Mouse (Mus musculus) heart, postnatal 0 days (tissue): ENCODE results near the gene Farp1.

Experiments used
- CTCF ChIP-seq: IDR thresholded peaks from 2 replicates; pipeline ENCODE4 v1.5.1; 2016; ENCODE audit warnings: antibody characterized with exemption, control low read depth, low read depth
- EP300 ChIP-seq: IDR thresholded peaks from 2 replicates; pipeline ENCODE4 v1.6.1; 2016; ENCODE audit warnings: antibody characterized with exemption, low read depth

GRCm38 (mm10) chr14:121208159-121208515, 173.1 kb downstream of the Farp1 start:
- TF ChIP-seq CTCF (no peak), EP300 (no peak)
